Mouse (Mus musculus) myocyte (in vitro differentiated cells): ENCODE measurements around the gene Cd180. TPM values are rescaled to one million over a fixed set of nuclear protein-coding genes. Genes with fewer than 3 reads are reported as not detected.

Experiments used
- H3K27me3 ChIP-seq: one replicate; pipeline ENCODE4 v1.6.1; 2011; ENCODE audit not compliant: control insufficient read depth, insufficient read depth, insufficient read length
- H3K36me3 ChIP-seq: one replicate; pipeline ENCODE4 v1.6.1; 2011; ENCODE audit not compliant: control insufficient read depth, insufficient read depth
- H3K4me2 ChIP-seq: one replicate; pipeline ENCODE4 v1.6.1; 2011; ENCODE audit warnings: low read depth, control low read depth
- H3K4me3 ChIP-seq: one replicate; pipeline ENCODE4 v1.5.1; 2011; ENCODE audit warnings: mild to moderate bottlenecking, control low read depth, moderate library complexity
- H3K79me2 ChIP-seq: one replicate; pipeline ENCODE4 v1.6.1; 2011; ENCODE audit not compliant: control insufficient read depth, insufficient read depth
- H3ac ChIP-seq: one replicate; pipeline ENCODE4 v1.6.1; 2011; ENCODE audit not compliant: control insufficient read depth, insufficient read length
- CEBPB ChIP-seq: IDR thresholded peaks from 2 replicates; pipeline ENCODE4 v1.6.1; 2011; ENCODE audit warnings: mild to moderate bottlenecking, moderate library complexity; ENCODE audit not compliant: poor library complexity, insufficient read depth, severe bottlenecking
- E2F4 ChIP-seq: IDR thresholded peaks from one replicate; pipeline ENCODE4 v1.6.1; 2011; ENCODE audit warnings: mild to moderate bottlenecking, control low read depth, moderate library complexity; ENCODE audit not compliant: insufficient read depth
- MAX ChIP-seq: IDR thresholded peaks from one replicate; pipeline ENCODE4 v1.6.1; 2011; ENCODE audit warnings: low read depth, mild to moderate bottlenecking, control low read depth
- MYOD1 ChIP-seq, 3 experiments: IDR thresholded peaks; one replicate each; pipeline ENCODE4 v1.6.1; 2011; ENCODE audit warnings: control low read depth in 2 of 3, low read depth in 2 of 3, mild to moderate bottlenecking in 2 of 3, moderate library complexity in 1 of 3; ENCODE audit not compliant: insufficient read length in 2 of 3, control insufficient read depth in 1 of 3
- MYOG ChIP-seq, 3 experiments: IDR thresholded peaks; one replicate each; pipeline ENCODE4 v1.6.1; 2011; ENCODE audit warnings: control low read depth in 2 of 3, low read depth in 2 of 3, mild to moderate bottlenecking in 2 of 3; ENCODE audit not compliant: insufficient read length in 2 of 3, control insufficient read depth in 1 of 3, insufficient read depth in 1 of 3
- POLR2A ChIP-seq: IDR thresholded peaks from one replicate; pipeline ENCODE4 v1.6.1; 2011; ENCODE audit warnings: low read depth, mild to moderate bottlenecking, control low read depth, moderate library complexity; ENCODE audit not compliant: insufficient read length
- POLR2AphosphoS2 ChIP-seq: IDR thresholded peaks from one replicate; pipeline ENCODE4 v1.6.1; 2011; ENCODE audit warnings: low read depth, control low read depth; ENCODE audit not compliant: insufficient read length
- REST ChIP-seq: IDR thresholded peaks from one replicate; pipeline ENCODE4 v1.6.1; 2011; ENCODE audit warnings: mild to moderate bottlenecking, control low read depth, moderate library complexity; ENCODE audit not compliant: insufficient read depth, insufficient read length
- SRF ChIP-seq: IDR thresholded peaks from one replicate; pipeline ENCODE4 v1.6.1; 2011; ENCODE audit warnings: low read depth; ENCODE audit not compliant: control insufficient read depth, insufficient read length
- TCF12 ChIP-seq: IDR thresholded peaks from one replicate; pipeline ENCODE4 v1.6.1; 2011; ENCODE audit warnings: mild to moderate bottlenecking, control low read depth; ENCODE audit not compliant: poor library complexity, insufficient read depth, severe bottlenecking
- TCF3 ChIP-seq: IDR thresholded peaks from one replicate; pipeline ENCODE4 v1.6.1; 2011; ENCODE audit warnings: low read depth, control low read depth; ENCODE audit not compliant: insufficient read length
- USF1 ChIP-seq: IDR thresholded peaks from one replicate; pipeline ENCODE4 v1.6.1; 2011; ENCODE audit warnings: low read depth, mild to moderate bottlenecking, control low read depth, moderate library complexity
- polyA plus RNA-seq: library from polyadenylated mRNA; unstranded; fragments of >200 nt; fragmentation: generic; extraction: Trizol; gene quantifications from one replicate; pipeline ENCODE4 v1.2.1, GENCODE M21; 2012; ENCODE audit warnings: missing spikeins

The Cd180 gene
- polyA plus RNA-seq, 1 experiment, result 0.14 TPM

- no peaks in the 10 kb centered on the region for H3K27me3 ChIP-seq
- no peak overlapping the region for H3ac ChIP-seq
- no peak overlapping the region for H3K4me3 ChIP-seq
- TF ChIP-seq MYOG (IDR thresholded peaks at IDR 0.05; ENCODE audit: control insufficient read depth in 1 of 3, insufficient read depth in 1 of 3, insufficient read length in 2 of 3, low read depth in 2 of 3), result no peak
- no peak for TF ChIP-seq USF1
- no peak overlapping the region for H3K4me2 ChIP-seq
- peaks cover 50% of the 10 kb centered on the region for H3K36me3 ChIP-seq
- H3K79me2 ChIP-seq, result no peaks in the 10 kb centered on the region
These were observed 82.1 kb downstream of the Cd180 start for GRCm38 (mm10) chr13:102775506-102775905.

DNA sequence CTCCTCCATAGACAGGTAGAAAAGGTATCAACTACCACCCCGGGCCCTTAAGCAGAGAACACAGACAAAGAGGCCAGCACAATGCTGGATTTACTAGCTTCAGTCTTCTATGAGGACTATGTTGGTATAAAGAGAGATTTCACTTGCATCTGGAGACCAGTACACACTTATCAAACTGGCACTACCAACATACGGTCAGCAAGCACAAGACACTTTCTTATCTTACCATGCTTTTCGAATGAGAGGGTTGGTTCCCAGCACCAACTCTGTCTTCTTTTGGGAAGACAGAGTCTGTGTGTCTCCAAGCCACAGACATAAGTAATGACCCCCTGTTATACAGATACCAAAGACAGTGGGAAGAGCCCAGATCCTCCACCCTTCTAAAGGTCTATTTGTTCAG is 85.5 kb downstream of the Cd180 start:
- Histone ChIP-seq H3K4me3 (no peak overlapping the region), H3K27me3 (no peaks in the 10 kb centered on the region), H3K36me3 (peaks cover 64% of the 10 kb centered on the region), H3ac (no peak overlapping the region), H3K79me2 (no peaks in the 10 kb centered on the region), H3K4me2 (no peak overlapping the region)
- TF ChIP-seq MYOG (IDR thresholded peaks at IDR 0.05; ENCODE audit: control insufficient read depth in 1 of 3, insufficient read depth in 1 of 3, insufficient read length in 2 of 3, low read depth in 2 of 3) (no peak), E2F4 (no peak), SRF (no peak), MAX (no peak), MYOD1 (IDR thresholded peaks at IDR 0.05; ENCODE audit: control insufficient read depth in 1 of 3, insufficient read length in 2 of 3, low read depth in 2 of 3) (no peak), CEBPB (no peak), TCF3 (no peak), USF1 (no peak), POLR2A (no peak), TCF12 (no peak), REST (no peak), POLR2AphosphoS2 (no peak)

DNA sequence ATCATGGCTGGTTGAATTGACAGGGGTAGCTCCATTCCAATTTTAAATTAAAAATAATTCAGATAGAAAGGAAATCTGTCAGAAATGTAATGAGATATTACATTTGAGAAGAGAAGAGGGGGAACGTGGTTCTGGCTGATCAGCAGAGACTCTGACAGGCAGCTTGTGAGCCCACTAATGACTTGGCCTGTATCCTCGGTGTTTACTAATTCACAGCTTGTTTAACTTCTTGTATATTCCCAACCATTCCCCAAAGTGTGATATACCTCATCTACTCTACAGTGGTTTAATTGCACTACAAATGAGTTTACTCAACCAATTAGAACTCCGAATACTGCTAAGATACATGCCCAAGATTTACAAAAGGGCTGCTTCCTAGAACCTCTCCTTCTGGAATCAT is 85.9 kb downstream of the Cd180 start:
- Histone ChIP-seq H3K36me3 (peaks cover 65% of the 10 kb centered on the region), H3K4me2 (no peak overlapping the region), H3K79me2 (no peaks in the 10 kb centered on the region), H3ac (no peak overlapping the region), H3K4me3 (no peak overlapping the region), H3K27me3 (no peaks in the 10 kb centered on the region)
- TF ChIP-seq MYOG (IDR thresholded peaks at IDR 0.05; ENCODE audit: control insufficient read depth in 1 of 3, insufficient read depth in 1 of 3, insufficient read length in 2 of 3, low read depth in 2 of 3), result no peak
- no peak for TF ChIP-seq TCF12
- TF ChIP-seq MAX, result no peak
- no peak for TF ChIP-seq REST
- no peak for TF ChIP-seq POLR2AphosphoS2
- TF ChIP-seq USF1, result no peak
- no peak for TF ChIP-seq POLR2A
- TF ChIP-seq SRF, result no peak
- TF ChIP-seq E2F4, result no peak
- no peak for TF ChIP-seq CEBPB

- H3K79me2 ChIP-seq, result no peaks in the 10 kb centered on the region
These were observed 90.4 kb downstream of the Cd180 start for GRCm38 (mm10) chr13:102783531-102784310.

GRCm38 (mm10) chr13:102786666-102787230 is 93.4 kb downstream of the Cd180 start:
- Histone ChIP-seq H3K36me3 (peaks cover 68% of the 10 kb centered on the region), H3ac (no peak overlapping the region), H3K4me2 (no peak overlapping the region), H3K79me2 (no peaks in the 10 kb centered on the region), H3K4me3 (no peak overlapping the region), H3K27me3 (no peaks in the 10 kb centered on the region)
- TF ChIP-seq REST (no peak), USF1 (no peak), MYOD1 (IDR thresholded peaks at IDR 0.05; ENCODE audit: control insufficient read depth in 1 of 3, insufficient read length in 2 of 3, low read depth in 2 of 3) (peak in 1 of 3 experiments; percentile 11)

More at GRCm38 (mm10) chr13:102783531-102784310, 90.4 kb downstream of the Cd180 start:
- Histone ChIP-seq H3K36me3 (peaks cover 78% of the 10 kb centered on the region), H3K4me3 (no peak overlapping the region), H3ac (no peak overlapping the region), H3K27me3 (no peaks in the 10 kb centered on the region), H3K4me2 (no peak overlapping the region)
- TF ChIP-seq SRF (no peak), POLR2A (no peak), TCF3 (no peak), MAX (no peak)
